Mouse (Mus musculus) left cerebral cortex, adult 9 months (tissue): ENCODE data around the gene Orai1.
"Not testable (repeated sequence)": the region's sequence is repeated elsewhere in the genome, so short reads cannot be mapped to it uniquely, and the experiment has no call there.

Experiments used
- DNase-seq, 2 experiments: peaks; one replicate each; pipeline ENCODE4 v3.0.0; 2022; ENCODE audit warnings: low spot score in 2 of 2

Gene Orai1

DNA sequence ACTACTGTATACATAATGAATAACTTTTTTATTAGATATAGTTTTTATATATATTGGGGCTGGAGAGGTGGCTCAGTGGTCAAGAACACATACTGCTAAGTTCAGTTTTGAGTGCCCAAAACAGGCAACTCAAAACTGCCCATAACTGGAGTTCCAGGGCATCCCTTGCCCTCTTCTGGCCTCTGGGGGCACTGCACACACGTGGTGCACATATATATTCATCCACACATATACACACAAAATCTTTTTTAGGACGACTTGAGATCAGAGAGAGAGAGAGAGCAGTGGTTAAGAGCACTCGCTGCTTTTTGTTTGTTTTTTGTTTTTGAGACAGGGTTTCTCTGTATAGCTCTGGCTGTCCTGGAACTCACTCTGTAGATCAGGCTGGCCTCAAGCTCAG, 16.4 kb downstream of the Orai1 start:
- DNase-seq = no peak

DNA sequence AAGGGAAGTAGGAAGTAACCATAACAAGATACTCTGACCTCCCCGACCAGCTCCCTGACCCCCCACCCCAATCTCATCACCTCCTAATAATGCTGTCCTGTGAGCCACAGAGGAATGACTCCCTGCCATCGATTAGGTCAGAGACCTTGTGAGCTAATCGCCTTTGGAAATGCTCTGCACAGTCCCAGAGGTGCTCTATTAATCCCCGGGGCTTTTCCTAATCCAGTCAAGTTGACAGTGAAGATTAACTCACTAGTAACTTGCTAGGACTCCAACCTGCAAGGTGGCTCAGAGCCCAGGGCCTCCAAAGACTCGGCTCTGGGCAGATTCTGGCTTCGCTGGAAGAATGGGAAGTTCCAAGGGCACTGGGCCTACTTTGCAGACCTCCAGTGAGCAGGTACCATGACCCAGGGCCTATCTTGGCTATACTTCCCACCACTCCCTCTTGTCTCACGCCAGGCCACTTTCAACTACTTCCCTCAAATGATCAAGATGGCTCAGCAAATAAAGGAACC, 18.8 kb downstream of the Orai1 start:
- DNase-seq = no peak

DNA sequence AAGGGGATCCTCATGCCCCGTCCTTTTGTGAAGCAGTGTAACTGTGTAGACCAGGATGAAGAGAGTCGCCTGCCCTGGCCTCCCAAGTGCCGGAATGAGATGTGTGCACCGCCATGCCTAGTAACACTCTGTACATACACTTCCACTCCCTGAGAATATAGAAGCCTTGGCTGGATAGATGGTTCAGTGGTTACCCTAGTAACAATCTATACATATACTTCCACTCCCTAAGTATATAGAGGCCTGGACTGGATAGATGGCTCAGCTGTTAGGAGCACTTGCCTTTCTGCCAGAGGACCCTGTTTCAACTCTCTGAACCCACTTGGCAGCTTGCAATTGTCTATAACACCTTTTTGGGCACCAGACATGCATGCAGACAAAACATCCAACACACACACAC, 20.2 kb downstream of the Orai1 start:
- DNase-seq = no peak

DNA sequence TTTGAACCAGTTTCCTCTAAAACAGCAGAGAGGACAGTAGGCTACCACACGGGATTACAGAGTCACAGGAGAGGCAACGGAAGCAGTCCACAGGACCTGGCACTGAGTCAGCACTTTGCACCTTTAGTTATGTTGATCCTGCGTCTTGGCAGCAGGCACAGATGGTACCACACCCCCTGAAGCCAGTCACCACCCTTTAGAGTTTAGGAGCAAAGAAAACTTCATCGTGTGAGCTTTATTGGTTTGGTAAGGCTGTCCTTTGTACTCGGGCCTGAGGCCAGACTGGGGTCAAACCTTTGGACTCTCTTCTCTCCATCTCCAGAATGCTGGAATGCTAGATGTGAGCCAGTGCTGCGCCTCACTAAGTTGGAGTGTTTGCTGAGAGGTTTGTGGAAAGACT, 20.7 kb downstream of the Orai1 start:
- no peak for DNase-seq

DNA sequence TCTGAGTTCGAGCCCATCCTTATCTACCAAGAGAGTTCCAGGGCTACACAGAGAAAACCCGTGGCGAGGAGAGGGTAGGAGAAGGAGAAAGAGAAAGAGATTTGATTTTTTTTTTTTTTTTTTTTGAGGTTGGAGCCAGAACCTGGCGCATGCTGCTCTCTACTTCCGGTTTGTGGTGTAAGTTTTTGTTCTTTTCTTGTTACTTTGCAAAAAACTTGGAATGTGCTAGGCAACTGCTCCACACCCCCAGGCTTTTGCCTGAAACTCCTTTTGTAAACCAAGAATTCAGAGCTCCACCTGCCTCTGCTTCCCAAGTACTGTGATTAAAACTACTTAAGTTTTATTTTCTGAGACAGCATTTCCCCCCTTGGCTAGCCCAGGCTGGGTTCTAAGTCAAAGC, 23.2 kb downstream of the Orai1 start:
- DNase-seq = no peak

DNA sequence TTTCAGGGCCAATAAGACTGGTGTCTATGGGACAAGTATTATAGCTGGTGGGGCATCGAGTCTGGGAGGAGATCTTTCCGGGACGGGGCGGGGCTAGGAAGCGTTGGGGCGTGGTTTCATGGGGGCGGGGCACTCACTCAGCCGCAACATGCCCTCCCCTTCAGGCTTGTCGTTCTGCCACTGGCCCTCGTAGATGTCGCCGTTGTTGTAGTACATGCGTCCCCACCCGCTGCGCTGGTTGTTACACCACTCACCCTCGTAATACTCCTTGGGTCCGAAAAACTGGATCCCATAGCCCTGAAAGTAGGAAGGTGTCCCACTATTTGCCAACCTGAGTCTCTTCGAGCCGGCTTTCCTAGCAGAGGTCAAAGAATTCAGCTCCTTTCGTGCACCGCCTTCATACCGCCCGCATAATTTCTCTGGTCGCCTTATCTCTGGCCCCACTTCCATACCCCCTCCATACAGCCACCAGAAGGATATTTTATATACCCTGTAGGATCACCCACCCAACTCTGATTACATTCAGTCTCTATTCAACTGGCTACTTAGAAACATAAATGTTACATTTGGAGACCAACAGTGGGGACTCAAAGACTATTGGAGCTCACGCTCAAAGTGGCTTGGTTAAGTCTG, 24.4 kb downstream of the Orai1 start:
- no peak for DNase-seq

DNA sequence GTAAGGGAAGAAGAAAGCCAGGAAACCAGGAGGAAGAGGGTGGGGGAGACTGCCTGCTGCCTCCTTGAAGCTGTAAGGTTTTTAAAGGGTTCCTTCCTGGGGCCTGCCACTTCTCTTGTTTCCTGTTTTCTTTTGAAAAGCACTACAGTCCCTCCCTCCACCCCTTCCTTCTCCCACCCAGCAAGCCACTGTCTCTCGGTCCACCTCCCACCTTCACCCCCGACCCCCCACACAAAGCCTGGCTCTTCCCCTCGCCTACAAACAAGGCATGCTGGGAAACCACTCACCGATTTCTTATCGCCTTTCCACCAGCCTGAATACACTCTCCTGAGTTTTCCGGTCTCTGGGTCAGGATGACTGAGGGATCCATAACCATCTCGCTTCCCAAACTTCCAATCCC, 25.9 kb downstream of the Orai1 start:
- DNase-seq = no peak

DNA sequence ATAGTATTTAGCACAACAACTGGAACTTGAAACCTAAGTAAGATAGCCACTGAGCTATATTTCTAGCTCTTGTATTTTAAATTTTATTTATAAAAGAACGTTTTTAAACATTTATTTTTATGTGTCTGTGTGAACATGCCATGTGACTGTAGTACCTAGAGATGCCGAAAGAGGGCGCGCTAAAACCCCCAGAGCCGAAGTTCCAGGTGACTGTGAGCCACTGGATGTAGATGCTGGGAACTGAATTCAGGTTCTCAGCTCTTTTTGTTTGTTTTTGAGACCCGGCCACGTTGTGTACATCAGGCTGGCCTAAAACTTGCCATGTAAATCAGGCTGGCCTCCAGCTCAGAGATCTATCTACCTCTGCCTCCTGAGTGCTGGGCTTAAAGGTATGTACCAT, 29.0 kb downstream of the Orai1 start:
- DNase-seq = no peak

DNA sequence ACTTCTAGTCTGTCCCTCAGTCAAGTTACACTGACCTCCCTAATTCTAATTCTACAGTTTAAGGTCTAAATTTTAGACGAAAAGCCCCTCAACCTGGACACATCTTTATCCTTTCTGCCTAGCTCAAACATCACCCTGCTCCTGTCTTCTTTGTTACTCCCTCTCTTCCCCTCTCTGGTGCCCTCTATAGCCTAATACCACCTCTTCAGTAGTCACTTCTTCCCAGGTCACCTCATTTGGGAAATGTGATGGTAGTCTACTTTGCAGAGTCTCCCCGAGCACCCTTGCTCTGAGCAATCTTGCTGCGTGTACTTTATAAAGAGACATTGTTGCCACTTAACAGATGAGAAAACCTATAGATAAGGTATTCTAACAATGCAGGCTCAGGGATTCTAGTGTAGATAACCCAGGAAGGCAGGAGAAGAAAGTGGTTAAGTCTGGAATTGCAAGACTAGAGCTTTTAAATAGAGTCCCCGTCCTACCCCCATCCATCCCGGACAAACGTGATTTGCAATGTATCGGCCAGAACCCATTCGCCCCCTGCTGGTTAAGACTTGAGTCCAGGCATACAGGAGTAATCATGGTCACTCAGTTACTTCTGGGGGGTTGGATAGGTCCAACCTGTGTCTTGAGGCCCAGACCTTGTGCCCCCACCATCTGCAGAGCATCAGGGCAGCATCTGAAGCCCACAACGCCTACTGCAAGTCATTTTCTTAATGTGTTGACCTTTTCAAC, 30.9 kb downstream of the Orai1 start:
- DNase-seq = peak in 1 of 2 experiments; percentile 69

DNA sequence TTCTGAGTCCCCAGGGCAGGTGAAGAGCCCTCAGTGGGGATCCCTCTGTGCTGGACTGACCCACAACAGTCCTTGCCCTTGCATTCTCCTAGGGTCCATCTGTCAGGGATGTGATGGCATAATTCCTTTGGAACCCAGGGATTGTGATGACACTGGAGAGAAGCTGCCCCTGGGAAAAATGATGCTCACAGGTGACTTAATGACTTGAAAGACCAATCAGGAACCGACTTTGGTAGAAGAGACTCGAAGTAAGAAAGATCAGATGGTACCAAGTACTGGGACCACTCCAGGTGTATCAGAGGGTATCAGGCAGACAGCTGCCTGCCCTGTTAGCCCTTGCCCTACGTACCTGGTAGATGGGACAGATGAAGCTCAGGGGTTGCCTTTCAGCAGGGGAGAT, 32.0 kb downstream of the Orai1 start, which contains the start of gene Morn3:
TSS of gene Morn3 (minus strand) at position 101 of the 400 bp plus-strand sequence.
- no peak for DNase-seq

DNA sequence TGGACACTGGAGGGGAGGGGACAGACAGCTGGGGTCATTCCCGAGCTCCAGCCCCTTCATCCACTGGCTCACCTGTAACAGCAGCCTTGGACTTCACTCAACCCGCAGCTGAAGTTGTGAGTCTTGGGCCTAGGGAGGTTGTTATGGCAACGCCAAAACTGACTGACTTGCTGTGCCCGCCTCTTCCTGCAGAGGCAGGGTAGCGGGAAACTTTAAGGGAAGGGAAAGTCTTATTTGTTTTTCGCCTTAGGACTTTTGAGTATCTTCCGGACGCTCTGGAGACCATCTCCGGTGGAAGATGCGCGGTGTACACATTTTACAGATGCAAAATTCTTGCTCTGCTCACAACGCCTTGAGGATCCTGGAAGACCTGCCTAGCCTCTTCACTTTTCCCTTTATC, 34.4 kb downstream of the Orai1 start:
- DNase-seq = no peak

DNA sequence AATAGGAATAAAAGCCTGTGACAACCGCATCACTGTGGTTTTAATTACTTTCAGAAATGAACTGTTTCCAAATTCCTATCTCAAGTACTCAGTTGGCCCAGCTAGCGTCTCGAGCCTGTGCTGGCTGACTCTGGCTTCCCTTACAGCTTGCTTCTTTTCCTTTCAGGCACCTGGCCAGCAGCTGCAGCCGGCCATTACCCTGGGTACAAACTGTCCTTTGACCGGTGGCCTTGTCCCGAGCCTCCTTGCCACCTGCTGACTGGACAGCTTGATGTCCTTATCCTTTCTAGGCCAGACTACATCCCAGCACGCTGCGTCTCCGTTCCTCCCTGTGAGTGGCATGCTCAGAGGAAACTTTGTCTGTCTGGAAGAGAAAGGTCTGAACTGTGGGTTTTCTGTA, 36.0 kb downstream of the Orai1 start:
- no peak for DNase-seq

DNA sequence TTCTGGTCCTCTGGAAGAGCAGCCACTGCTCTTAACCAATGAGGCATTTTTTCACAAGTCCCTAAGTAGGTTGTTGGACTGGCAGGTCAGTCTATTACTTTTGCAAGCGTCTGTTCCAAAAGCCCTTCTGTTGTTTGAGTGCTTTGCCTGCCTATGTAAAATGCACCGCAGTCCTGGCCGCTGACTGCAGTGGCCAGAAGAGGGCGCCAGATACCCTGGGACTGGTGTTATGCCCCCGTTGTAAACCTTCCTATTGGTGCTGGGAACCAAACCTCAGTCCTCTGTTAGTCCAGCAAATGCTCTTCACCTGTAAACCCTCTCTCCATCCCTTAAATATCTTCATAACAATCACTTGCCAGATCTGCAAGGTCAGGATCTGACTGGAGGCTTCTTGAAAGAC, 36.9 kb downstream of the Orai1 start:
- no peak for DNase-seq

DNA sequence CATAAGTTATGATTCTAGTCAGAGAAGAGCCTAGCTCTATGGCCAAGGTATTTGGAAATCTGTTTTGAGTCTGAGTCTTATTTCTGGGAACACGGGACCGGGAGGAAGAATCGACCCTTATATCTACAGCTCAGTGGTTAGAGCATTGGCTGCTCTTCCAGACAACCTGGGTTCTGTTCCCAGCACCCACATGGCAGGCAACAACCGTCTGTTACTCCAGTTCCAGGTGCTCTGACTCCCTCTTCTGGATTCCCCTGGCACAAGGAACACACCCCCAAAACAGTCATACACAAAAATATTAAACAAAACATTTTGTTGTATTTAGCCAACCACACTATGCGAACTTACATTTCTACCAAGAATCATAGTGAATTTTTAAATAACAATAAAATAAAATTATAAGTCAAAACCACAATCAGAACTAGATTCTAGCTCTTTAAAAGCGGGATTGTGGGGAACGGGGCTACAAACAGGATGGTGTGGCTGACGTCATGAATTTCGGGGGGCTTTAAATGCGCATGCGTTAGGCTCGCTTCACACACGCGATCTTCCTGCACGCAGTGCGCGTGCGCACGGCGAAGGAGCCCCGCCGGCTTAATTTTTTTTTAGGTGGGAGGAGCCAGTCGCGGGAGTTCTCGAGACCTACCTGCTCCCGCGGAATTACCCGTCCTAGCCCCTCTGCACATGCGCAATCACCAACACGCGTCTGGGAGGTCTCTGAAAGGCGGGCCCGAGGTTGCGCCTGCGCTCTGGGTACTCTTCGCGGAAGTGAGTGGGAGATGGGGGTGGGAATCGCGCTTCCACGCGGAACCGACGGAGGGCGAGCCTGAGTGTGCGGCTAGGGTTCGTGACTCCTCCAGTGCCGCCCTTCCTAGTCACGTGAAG, 42.7 kb downstream of the Orai1 start:
- DNase-seq = peak; percentile 99

DNA sequence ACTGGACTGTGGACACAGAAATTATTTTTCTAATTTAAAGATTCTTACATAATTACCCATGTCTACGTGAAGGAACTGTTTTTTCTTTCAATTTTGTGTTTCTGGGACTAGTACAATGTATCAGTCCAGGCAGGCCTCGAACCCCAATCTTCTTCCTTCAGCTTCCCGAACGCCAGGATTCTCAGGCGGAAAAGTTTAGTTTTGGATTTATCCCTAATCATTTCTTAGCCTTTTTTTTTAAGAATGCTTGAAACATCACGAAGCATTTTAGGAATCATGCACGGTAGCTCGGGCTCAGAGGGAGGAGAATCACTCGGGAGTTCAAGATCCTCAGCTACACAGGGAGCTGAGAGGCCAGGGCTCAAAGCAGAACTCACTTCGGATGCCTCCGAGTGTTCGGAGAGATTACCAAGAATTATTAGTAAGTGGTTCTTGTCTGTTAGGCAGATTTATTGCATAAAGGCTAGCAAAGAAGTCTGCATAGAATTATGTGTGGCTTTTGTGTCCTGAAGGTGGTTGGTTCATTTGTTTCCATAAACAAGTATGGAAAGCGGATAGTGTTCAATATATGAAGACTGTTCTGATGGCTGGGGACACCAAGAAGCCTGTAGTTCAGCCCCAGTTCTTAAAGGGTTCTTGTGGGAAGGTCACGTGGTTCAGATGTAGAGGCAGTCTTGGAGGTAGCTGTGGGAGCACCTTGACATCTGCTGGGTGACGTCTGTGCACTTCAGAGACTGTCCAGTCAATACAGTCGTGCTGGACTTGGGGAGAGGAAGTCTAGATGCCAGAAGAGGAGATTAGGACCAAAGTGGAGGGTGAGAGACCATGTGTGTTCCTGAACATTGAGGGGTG, 43.6 kb downstream of the Orai1 start:
- no peak for DNase-seq

DNA sequence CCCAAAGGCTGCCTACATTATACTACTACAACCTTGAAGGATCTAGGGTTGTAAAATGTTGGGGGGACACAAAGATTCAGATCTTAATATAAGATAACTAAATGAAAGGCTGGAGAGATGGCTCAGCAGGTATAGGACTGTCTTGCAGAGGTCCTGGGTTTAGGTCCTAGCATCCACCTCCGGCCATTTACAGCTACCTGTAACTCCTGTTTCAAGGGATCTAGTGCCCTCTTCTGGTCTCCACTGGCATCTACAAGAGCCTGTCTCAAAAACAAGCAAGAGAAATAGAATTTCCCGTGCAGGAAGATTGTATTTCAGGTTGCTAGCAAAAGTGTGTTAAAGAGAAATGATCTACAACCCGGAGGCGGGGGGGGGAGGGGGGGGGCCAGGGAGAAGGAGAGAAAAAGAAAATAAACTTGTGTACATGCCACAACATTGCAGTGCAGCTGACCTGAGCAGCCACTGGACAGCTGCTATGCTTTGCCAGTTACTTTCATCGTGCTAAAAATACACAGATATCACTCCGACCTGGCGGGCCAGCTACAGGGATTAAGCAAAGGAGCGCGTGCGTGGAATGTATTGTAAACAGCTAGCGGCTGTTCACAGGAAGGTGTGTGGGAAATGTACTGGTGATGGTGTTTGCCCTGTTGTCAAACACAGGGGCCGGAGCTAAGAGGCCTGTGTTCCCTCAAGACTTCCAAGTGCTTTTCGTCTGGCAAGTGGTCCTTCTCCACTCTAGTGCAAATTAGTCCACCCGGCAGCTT, 45.1 kb downstream of the Orai1 start:
- peak in 1 of 2 experiments; percentile 45 for DNase-seq

DNA sequence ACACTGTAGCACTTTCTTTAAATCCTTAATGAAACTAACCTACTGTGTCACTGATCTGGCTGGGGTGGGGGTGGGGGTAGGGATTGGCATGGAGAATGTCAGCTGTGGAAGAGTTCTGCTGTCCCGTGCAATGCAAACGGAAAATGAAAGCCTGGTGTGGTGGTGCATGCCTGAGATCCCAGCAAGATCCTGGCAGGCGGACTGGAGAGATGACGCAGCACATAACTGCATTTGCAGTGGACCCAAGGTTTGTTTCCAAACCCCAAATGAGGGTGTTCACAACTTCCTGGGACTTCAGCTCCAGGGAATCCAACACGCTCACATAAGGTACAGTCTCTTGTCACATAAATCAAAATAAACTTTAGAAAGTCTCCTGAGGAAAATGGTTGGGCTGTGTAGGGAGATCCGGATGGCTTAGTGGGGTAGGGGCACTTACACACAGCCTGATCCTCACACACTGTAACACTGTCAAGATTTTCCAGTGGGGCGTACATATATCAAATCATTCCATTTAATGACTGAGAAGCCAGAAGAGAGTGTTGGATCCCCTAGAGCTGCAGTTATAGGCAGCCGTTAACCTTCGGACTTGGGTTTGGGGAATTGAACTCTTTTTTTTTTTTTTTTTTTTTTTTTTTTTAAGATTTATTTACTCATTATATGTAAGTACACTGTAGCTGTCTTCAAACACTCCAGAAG, 46.0 kb downstream of the Orai1 start:
- DNase-seq = no peak

DNA sequence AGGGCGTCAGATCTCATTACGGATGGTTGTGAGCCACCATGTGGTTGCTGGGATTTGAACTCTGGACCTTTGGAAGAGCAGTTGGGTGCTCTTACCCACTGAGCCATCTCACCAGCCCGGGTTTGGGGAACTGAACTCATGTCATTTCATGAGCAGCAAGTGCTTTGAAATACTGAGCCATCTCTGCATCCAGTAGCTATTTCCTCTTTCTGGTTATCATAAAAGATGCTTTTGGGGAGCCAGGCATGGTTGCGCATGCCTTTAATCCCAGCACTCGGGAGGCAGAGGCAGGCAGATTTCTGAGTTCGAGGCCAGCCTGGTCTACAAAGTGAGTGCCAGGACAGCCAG, 46.5 kb downstream of the Orai1 start:
- not testable (repeated sequence) for DNase-seq

DNA sequence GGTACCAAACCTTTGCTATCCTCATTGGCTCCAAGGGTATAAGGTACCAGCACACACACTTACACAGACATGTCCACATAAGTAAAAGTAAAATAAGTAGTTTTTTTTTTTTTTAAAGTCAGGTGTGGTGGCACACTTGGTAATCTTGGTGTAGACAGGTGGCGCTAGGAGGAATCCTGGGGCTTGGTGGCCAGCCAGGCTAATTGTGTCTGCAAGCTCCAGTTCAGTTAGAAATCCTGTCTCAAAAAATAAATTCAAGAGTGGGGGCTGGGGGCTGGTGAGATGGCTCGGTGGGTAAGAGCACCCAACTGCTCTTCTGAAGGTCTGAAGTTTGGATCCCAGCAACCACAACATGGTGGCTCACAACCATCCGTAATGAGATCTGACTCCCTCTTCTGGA, 48.3 kb downstream of the Orai1 start:
- no peak for DNase-seq

DNA sequence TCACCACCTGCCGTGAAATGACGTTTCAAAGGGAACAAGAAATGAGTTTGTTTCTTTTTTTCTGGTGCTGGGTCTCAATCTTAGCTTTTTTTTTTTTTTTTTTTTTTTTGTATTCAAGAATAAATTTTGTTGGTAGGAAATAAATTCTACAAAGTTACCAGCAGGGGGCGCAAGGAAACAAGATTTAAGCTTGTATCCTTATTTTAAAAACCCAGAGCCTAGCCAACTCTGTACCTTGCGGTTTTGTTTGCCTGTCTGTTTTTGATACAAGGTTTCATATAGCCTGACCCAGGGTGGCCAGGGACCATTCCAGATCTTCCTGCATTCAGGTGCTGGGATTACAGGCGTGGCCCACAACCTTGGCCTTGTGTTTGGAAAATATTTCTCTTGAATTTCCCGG, 49.3 kb downstream of the Orai1 start:
- DNase-seq = peak in 1 of 2 experiments; percentile 54
